Mouse (Mus musculus) midbrain, embryonic 10.5 days (tissue): ENCODE results near the gene 6430548M08Rik. TPM values are rescaled to one million over a fixed set of nuclear protein-coding genes. Genes with fewer than 3 reads are reported as not detected.

Experiments used
- DNase-seq: peaks from one replicate; pipeline ENCODE4 v3.0.0-alpha.2; 2017; ENCODE audit warnings: low spot score
- H3K27ac ChIP-seq: fragments of 300-500 bp; sonication (generic); replicated peaks from 2 replicates; pipeline ENCODE4 v1.5.1; 2016; ENCODE audit warnings: mild to moderate bottlenecking
- H3K27me3 ChIP-seq: fragments of 300-500 bp; sonication (generic); 2 replicates; pipeline ENCODE4 v1.6.1; 2016; ENCODE audit warnings: low read depth, mild to moderate bottlenecking; ENCODE audit not compliant: poor library complexity, severe bottlenecking
- H3K36me3 ChIP-seq: fragments of 300-500 bp; sonication (generic); 2 replicates; pipeline ENCODE4 v1.6.1; 2016; ENCODE audit warnings: mild to moderate bottlenecking, moderate library complexity
- H3K4me1 ChIP-seq: fragments of 300-500 bp; sonication (generic); 2 replicates; pipeline ENCODE4 v1.6.1; 2016
- H3K4me3 ChIP-seq: fragments of 300-500 bp; sonication (generic); 2 replicates; pipeline ENCODE4 v1.5.1; 2016; ENCODE audit warnings: mild to moderate bottlenecking, moderate library complexity
- H3K9me3 ChIP-seq: fragments of 300-500 bp; sonication (generic); replicated peaks from 2 replicates; pipeline ENCODE4 v1.6.1; 2016; ENCODE audit warnings: mild to moderate bottlenecking
- whole genome bisulfite sequencing: fragments of 180-500 bp; shearing (Covaris S2); methylation state at CpG from one replicate; pipeline ENCODE4 v1.1.7; 2016; 5-methylcytosine and 5-hydroxymethylcytosine counted together
- polyA plus RNA-seq: library from polyadenylated mRNA; unstranded; fragments of >200 nt; fragmentation: Nextera tagmentation; extraction: Ambion mirVana; gene quantifications from 2 replicates; pipeline ENCODE4 v1.2.1, GENCODE M21; 2016

Gene 6430548M08Rik
- polyA plus RNA-seq, 1 experiment from 2014 or later, result 5.8 TPM

- peaks cover 8% of the 10 kb centered on the region; the same call in 1 of the 2 replicates for H3K9me3 ChIP-seq
- no peak for DNase-seq
- WGBS, result 69% methylated on average over 20 of the region's 20 CpGs
- H3K4me1 ChIP-seq, result peaks cover 38% of the 10 kb centered on the region
- H3K4me3 ChIP-seq, result peak overlapping the region; percentile 28
- H3K27ac ChIP-seq, result peak overlapping the region; percentile 77
- no peaks in the 10 kb centered on the region for H3K36me3 ChIP-seq
- no peaks in the 10 kb centered on the region for H3K27me3 ChIP-seq
Observed at GRCm38 (mm10) chr8:120190810-120191413, 77.0 kb downstream of the 6430548M08Rik start.

DNA sequence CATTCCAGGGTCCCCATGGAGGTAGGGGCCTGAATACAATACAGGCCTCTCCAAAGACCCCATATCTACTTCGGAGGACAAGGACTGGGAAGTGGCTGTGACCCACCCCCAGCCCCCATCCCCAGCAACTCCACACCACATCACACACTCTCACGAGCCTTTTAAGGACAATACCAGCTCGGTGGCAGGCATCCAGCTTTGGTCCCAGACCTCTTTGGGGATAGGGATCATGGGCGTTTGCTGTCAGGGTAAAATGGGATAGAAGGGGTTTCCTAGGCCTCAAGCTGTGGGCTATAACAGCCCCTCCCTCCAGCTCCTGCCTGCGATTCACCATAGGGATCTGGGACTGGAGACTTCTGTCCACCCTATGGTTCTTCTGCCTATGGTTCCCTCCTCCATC lies 77.7 kb downstream of the 6430548M08Rik start:
- no peak overlapping the region for H3K4me3 ChIP-seq
- peaks cover 31% of the 10 kb centered on the region for H3K4me1 ChIP-seq
- no peaks in the 10 kb centered on the region for H3K27me3 ChIP-seq
- H3K9me3 ChIP-seq, result peaks cover 8% of the 10 kb centered on the region; the same call in 1 of the 2 replicates
- 93% methylated on average over 5 of the region's 5 CpGs for WGBS
- peak overlapping the region; percentile 77 for H3K27ac ChIP-seq
- no peaks in the 10 kb centered on the region for H3K36me3 ChIP-seq
- no peak for DNase-seq

DNA sequence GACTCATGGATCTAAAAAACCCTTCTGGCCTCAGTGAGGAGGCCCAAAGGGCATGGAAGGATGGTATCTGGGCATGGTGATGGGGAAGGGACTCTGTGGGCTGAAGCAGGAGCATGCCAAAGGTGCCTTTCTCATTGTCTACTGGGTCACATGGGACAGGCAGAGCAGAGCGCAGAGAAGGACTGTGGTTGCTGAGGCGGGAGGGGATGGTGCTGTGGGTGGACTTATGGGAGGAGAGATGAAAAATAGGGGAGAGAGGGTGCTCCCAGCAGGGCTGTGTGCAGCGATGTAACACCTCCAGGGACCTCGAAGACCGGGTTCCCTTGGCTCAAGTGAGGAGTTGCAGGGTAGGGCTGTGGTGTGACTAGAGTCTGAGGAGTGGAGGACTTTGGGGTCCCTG lies 78.2 kb downstream of the 6430548M08Rik start:
- DNase-seq, result no peak
- no peaks in the 10 kb centered on the region for H3K36me3 ChIP-seq
- H3K27me3 ChIP-seq, result no peaks in the 10 kb centered on the region
- 91% methylated on average over 5 of the region's 5 CpGs for WGBS
- H3K4me3 ChIP-seq, result no peak overlapping the region
- peaks cover 8% of the 10 kb centered on the region; the same call in 1 of the 2 replicates for H3K9me3 ChIP-seq
- peaks cover 29% of the 10 kb centered on the region for H3K4me1 ChIP-seq
- peak overlapping the region; percentile 77; the same call in 1 of the 2 replicates for H3K27ac ChIP-seq

DNA sequence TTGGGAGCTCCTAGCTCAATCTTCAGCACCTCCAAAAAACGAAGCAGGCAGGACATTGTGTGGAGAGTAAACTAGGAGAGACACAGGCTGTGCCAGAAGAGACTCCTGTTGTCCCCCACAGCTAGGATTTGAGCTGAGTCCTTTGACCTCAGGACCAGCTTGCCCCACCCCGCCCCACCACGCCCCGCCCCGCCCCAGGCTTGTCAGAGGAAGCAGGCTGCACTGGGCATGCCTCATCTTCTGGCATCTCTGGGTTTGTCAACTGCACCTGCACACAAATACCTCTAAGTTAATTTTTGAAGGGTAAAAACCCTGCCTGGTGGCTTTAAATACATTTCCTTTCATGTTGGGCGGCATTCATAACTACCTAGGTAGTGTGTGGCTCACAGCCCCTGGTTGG lies 87.4 kb downstream of the 6430548M08Rik start:
- Histone ChIP-seq H3K4me1 (peaks cover 10% of the 10 kb centered on the region), H3K4me3 (no peak overlapping the region), H3K27me3 (no peaks in the 10 kb centered on the region), H3K36me3 (no peaks in the 10 kb centered on the region), H3K27ac (no peak overlapping the region), H3K9me3 (peaks cover 10% of the 10 kb centered on the region)
- no peak for DNase-seq
- WGBS, result 85% methylated on average over 6 of the region's 6 CpGs

DNA sequence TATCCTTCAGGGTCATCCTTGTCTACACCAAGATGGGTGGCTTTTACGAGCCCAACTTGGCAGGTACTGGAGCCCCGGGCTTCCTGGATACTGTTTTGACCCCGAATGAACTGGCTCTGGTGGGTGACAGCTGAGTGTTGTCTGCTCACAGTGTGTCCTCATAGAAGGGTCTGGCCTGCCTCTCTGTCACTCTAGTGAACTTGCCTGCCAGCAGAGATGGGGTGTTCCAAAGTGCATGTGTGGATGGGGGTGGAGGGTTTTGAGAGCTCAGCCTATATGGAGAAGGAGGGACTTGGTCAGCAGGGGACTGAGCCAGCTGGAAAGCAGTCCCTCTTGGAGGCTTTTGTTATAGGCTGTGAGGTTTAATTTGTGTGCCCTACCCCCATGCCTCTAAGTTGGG lies 88.6 kb downstream of the 6430548M08Rik start:
- Histone ChIP-seq H3K9me3 (peaks cover 10% of the 10 kb centered on the region), H3K27ac (no peak overlapping the region), H3K36me3 (no peaks in the 10 kb centered on the region), H3K27me3 (no peaks in the 10 kb centered on the region), H3K4me1 (peaks cover 10% of the 10 kb centered on the region), H3K4me3 (no peak overlapping the region)
- WGBS, result 81% methylated on average over 3 of the region's 3 CpGs
- no peak for DNase-seq

DNA sequence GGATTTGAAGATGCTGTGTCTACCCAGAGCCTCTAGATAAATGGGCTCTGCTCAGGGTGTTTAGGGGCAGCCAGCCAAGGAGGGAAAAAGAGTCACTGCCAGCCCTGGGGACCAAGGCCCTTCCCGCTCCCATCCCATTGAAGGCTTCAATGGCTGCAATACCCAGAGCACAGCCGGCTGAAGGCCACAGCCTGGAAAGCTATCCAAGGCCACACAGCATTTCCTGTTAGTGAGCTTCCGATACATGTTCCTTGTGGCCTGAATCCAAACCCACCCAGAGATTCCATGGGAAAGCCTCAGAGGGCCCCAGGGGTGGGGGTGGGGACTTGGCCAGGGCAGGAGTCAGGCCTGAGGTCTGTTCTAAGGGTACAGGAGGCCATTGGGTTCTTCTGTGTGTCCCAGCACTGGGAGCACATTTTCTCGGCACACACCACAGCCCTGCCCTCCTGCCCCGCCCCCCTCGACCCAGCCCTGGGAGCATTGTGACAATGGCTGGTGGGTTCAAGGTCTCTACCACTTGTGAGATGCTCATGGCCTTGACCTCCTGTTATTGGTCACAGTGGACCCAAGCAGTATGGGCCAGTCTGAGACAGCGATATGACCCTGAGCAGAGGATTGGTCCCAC lies 90.9 kb downstream of the 6430548M08Rik start:
- Histone ChIP-seq H3K27me3 (0 out of 2 replicates have a peak, but pooled peaks cover 2% of the 10 kb centered on the region), H3K4me3 (no peak overlapping the region), H3K9me3 (peaks cover 6% of the 10 kb centered on the region), H3K36me3 (no peaks in the 10 kb centered on the region), H3K4me1 (peaks cover 18% of the 10 kb centered on the region), H3K27ac (peak overlapping the region; percentile 3; the same call in 1 of the 2 replicates)
- WGBS, result 78% methylated on average over 7 of the region's 7 CpGs
- no peak for DNase-seq

DNA sequence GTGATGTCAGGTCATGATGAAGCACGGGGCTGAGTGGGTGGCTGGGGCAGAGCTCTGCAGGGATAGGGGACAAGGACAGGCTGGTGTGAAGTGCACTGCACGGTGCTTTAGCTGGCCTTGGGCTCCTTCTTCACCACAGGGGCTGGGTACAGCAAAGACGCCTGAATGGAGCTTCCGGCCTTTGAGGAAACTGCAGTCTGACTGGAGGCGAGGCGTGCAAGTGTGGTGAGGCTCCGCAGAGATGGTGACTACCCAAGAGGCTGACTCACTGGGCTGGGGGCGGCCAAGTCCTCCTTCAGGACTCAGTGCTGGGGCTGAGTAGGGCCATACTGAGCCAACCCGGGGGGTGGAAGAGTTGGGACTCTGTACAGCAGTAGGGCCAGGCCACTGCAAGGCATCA lies 92.0 kb downstream of the 6430548M08Rik start:
- H3K27ac ChIP-seq, result 0 out of 2 replicates have a peak overlapping the region, but pooled peaks have one; percentile 6
- H3K36me3 ChIP-seq, result no peaks in the 10 kb centered on the region
- H3K4me1 ChIP-seq, result peaks cover 28% of the 10 kb centered on the region
- DNase-seq, result no peak
- peaks cover 11% of the 10 kb centered on the region for H3K27me3 ChIP-seq
- WGBS, result 81% methylated on average over 9 of the region's 9 CpGs
- H3K4me3 ChIP-seq, result no peak overlapping the region
- no peaks in the 10 kb centered on the region for H3K9me3 ChIP-seq

DNA sequence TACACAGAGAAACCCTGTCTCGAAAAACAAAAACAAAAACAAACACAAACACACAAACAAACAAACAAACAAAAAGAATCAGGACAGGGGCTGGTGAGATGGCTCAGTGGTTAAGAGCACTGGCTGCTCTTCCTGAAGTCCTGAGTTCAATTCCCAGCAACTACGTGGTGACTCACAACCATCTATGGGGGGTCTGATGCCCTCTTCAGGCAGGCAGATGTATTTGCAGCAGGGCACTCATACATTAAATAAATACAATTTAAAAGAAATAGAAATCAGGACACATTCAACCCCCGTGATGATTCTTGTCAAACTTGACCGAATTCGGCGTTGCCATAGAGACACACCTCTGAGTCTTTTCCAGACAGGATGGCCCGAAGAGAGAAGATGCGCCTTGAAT lies 93.4 kb downstream of the 6430548M08Rik start:
- Histone ChIP-seq H3K27ac (no peak overlapping the region), H3K4me1 (peaks cover 38% of the 10 kb centered on the region), H3K27me3 (peaks cover 14% of the 10 kb centered on the region), H3K4me3 (no peak overlapping the region), H3K9me3 (no peaks in the 10 kb centered on the region), H3K36me3 (no peaks in the 10 kb centered on the region)
- WGBS, result 86% methylated on average over 8 of the region's 8 CpGs
- no peak for DNase-seq

- no peak for DNase-seq
- peak overlapping the region; percentile 57; the same call in 1 of the 2 replicates for H3K27ac ChIP-seq
- no peaks in the 10 kb centered on the region for H3K36me3 ChIP-seq
- no peaks in the 10 kb centered on the region for H3K9me3 ChIP-seq
- peaks cover 42% of the 10 kb centered on the region for H3K4me1 ChIP-seq
- H3K27me3 ChIP-seq, result peaks cover 14% of the 10 kb centered on the region
- no peak overlapping the region for H3K4me3 ChIP-seq
- 78% methylated on average over 11 of the region's 11 CpGs for WGBS
Observed at GRCm38 (mm10) chr8:120208113-120208512, 94.2 kb downstream of the 6430548M08Rik start.

GRCm38 (mm10) chr8:120211345-120211744 lies 97.4 kb downstream of the 6430548M08Rik start:
- H3K4me3 ChIP-seq, result no peak overlapping the region
- H3K36me3 ChIP-seq, result no peaks in the 10 kb centered on the region
- peaks cover 52% of the 10 kb centered on the region for H3K4me1 ChIP-seq
- peaks cover 14% of the 10 kb centered on the region for H3K27me3 ChIP-seq
- DNase-seq, result peak; percentile 48
- H3K27ac ChIP-seq, result peak overlapping the region; percentile 70
- no peaks in the 10 kb centered on the region for H3K9me3 ChIP-seq
- 9% methylated on average over 4 of the region's 4 CpGs for WGBS

DNA sequence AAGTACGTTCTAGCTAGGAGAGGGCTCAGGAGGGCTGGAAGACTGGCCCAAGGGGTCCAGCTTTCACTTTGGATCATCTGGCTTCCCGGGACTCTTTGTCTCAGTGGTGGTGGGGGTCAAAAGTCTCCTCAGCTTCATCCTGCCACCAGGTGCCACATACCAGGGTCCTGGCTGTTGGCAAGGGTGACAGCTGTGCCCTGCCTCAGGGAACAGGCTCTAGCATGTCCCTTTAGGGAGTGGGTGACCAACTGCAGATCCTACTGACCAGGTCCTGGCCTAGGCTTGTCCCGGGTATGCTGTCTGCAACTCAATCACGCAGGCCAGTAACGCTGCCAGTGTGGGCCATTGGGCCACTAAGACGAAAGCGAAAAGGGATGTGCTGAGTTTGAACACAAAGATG lies 98.6 kb downstream of the 6430548M08Rik start:
- 0 out of 2 replicates have a peak overlapping the region, but pooled peaks have one; percentile 47 for H3K27ac ChIP-seq

DNA sequence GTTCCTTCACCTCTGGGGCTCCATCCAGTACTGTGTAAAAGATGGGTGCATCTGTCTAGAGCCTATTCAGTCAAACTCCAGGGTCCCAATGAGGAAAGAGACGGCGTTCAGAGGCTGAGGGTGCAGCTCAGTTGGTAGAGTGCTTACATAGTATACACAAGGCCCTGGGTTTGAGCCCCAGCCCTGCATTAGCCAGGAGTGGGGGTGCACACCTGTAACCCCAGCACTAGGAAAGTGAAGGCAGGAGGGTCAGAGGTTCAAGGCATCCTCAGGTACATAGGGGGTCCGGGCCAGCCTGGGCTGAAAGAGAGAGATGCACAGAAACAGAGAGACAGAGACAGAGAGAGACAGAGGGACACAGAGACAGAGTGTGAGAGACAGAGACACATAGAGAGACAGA lies 99.3 kb downstream of the 6430548M08Rik start:
- Histone ChIP-seq H3K27ac (no peak overlapping the region), H3K27me3 (peaks cover 14% of the 10 kb centered on the region)
- WGBS, result 94% methylated on average over 3 of the region's 3 CpGs

More for the DNA sequence above, 98.6 kb downstream of the 6430548M08Rik start:
- H3K27me3 ChIP-seq, result peaks cover 14% of the 10 kb centered on the region
- no peaks in the 10 kb centered on the region for H3K9me3 ChIP-seq
- H3K36me3 ChIP-seq, result no peaks in the 10 kb centered on the region
- H3K4me3 ChIP-seq, result no peak overlapping the region
- WGBS, result 87% methylated on average over 7 of the region's 7 CpGs
- DNase-seq, result no peak
- peaks cover 64% of the 10 kb centered on the region for H3K4me1 ChIP-seq

GRCm38 (mm10) chr8:120213939-120214338 lies 100.0 kb downstream of the 6430548M08Rik start:
- Histone ChIP-seq H3K4me3 (no peak overlapping the region), H3K9me3 (no peaks in the 10 kb centered on the region), H3K27ac (peak overlapping the region; percentile 46; the same call in 1 of the 2 replicates), H3K27me3 (peaks cover 14% of the 10 kb centered on the region), H3K4me1 (peaks cover 65% of the 10 kb centered on the region), H3K36me3 (no peaks in the 10 kb centered on the region)
- no peak for DNase-seq
- WGBS, result 75% methylated on average over 5 of the region's 5 CpGs

More for the DNA sequence above, 99.3 kb downstream of the 6430548M08Rik start:
- no peak overlapping the region for H3K4me3 ChIP-seq
- DNase-seq, result no peak
- no peaks in the 10 kb centered on the region for H3K36me3 ChIP-seq
- peaks cover 63% of the 10 kb centered on the region for H3K4me1 ChIP-seq
- H3K9me3 ChIP-seq, result no peaks in the 10 kb centered on the region
